In the genomic region with DNA sequence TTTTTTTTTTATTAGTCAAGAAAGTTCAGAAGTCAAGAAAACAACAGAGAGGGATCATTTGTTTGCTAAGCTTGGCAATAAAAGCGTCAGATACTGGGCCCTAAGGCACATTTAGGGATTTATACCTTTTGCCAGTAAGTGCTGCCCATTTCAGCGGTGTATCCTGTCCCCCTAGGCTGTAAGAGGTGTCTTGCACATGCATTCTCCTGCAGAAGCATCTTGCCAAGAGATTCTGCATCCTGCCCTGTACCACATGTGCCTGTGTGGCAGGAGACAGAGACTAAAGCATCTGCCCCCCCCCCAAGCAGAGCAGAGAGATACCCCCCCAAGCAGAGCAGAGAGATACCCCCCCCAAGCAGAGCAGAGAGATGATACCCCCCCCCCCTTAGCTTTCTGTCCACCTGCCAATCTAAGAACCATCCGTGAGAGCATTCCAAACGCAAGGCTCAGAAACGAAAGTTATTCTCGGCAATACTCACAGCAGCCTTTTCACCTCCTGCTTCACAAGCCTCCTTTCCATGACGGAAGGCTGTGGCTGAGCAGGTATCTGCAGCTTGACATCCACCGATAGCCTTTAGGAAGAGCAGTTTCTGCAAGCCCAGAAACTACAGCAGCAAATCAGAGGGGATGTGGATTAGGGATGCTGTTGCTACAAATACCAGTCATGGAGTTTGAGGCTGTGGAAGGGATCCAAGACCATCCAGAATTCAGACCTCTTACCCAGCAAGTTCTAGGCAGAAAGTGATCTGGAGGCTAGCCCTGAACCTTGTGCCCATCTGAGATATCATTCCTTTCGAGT, we compare ENCODE assay signal across 8 mouse cellular contexts. TPM values are rescaled to one million over a fixed set of nuclear protein-coding genes. Genes with fewer than 3 reads are reported as not detected.
DNase-seq lines count a peak whose midpoint lies in the region; ATAC-seq and TF ChIP-seq lines count a peak whose summit lies in the region.

A gene (minus strand): TSS at position 641 of the 799 bp plus-strand sequence.

- H3K9ac ChIP-seq in heart, postnatal 0 days (replicated peaks; ENCODE audit: low read depth, low read length) = no peak within 1 kb of the TSS
- H3K9ac ChIP-seq in heart, adult 2 months (ENCODE audit: low read depth, low read length) = no peak within 1 kb of the TSS
- H3K9ac ChIP-seq in midbrain, embryonic 11.5 days (ENCODE audit: low read length) = no peak within 1 kb of the TSS

- H3K79me2 ChIP-seq in heart, adult 2 months (replicated peaks; ENCODE audit: control insufficient read depth, insufficient read depth, low read length) = no peaks in the 10 kb centered on the region

- H3K9me3 ChIP-seq in heart, postnatal 0 days (replicated peaks; ENCODE audit: control insufficient read depth, low read length) = no peaks in the 10 kb centered on the region
- no peaks in the 10 kb centered on the region for H3K9me3 ChIP-seq in midbrain, embryonic 11.5 days (ENCODE audit: control insufficient read depth, low read length)

- H3K4me1 ChIP-seq in heart, postnatal 0 days (ENCODE audit: control insufficient read depth, insufficient read depth) = no peaks in the 10 kb centered on the region
- no peaks in the 10 kb centered on the region for H3K4me1 ChIP-seq in heart, adult 2 months (ENCODE audit: control insufficient read depth, insufficient read depth, low read length)
- H3K4me1 ChIP-seq in midbrain, embryonic 11.5 days (ENCODE audit: control insufficient read depth, insufficient read depth, low read length) = no peaks in the 10 kb centered on the region

- no peak for TF ChIP-seq CTCF in heart, postnatal 0 days (IDR thresholded peaks at IDR 0.05; ENCODE audit: low read depth)
- no peak for TF ChIP-seq CTCF in heart, adult 2 months (IDR thresholded peaks at IDR 0.05)
- no peak for TF ChIP-seq CTCF in brain, embryonic 14.5 days (IDR thresholded peaks at IDR 0.05; ENCODE audit: borderline replicate concordance, extremely low read depth, insufficient read depth, insufficient read length)

- ATAC-seq in heart, postnatal 0 days (ENCODE audit: insufficient read depth, low read depth) = no peak
- no peak for ATAC-seq in midbrain, embryonic 11.5 days (ENCODE audit: low FRiP score)

- peak within 1 kb of the TSS; percentile 42 for H3K4me2 ChIP-seq in heart, postnatal 0 days (ENCODE audit: low read depth, low read length)
- peak within 1 kb of the TSS; percentile 27; the same call in 1 of the 2 replicates for H3K4me2 ChIP-seq in midbrain, embryonic 11.5 days

- H3K4me3 ChIP-seq in heart, postnatal 0 days (ENCODE audit: low read depth, low read length) = peak within 1 kb of the TSS; percentile 15; the same call in 1 of the 2 replicates
- no peak within 1 kb of the TSS for H3K4me3 ChIP-seq in heart, adult 2 months
- no peak within 1 kb of the TSS for H3K4me3 ChIP-seq in midbrain, embryonic 11.5 days (ENCODE audit: low read depth, low read length)

- H3K27ac ChIP-seq in heart, postnatal 0 days (ENCODE audit: low read depth) = no peak within 1 kb of the TSS
- H3K27ac ChIP-seq in heart, adult 2 months = no peak within 1 kb of the TSS
- no peak within 1 kb of the TSS for H3K27ac ChIP-seq in midbrain, embryonic 11.5 days (ENCODE audit: low read depth, low read length)

- H3K36me3 ChIP-seq in heart, postnatal 0 days (replicated peaks; ENCODE audit: control insufficient read depth, insufficient read depth, low read length) = no peaks in the 10 kb centered on the region
- no peaks in the 10 kb centered on the region for H3K36me3 ChIP-seq in heart, adult 2 months (ENCODE audit: control insufficient read depth, insufficient read depth, low read length)
- H3K36me3 ChIP-seq in midbrain, embryonic 11.5 days (ENCODE audit: control insufficient read depth, insufficient read depth, low read length) = no peaks in the 10 kb centered on the region

- DNase-seq in heart, postnatal 0 days (ENCODE audit: low spot score) = no peak
- no peak for DNase-seq in heart, adult 2 months
- DNase-seq in brain, embryonic 14.5 days (ENCODE audit: low read depth) = peak; percentile 42
- DNase-seq in frontal cortex, adult 2 months (ENCODE audit: extremely low spot score in 1 of 2, low spot score in 1 of 2) = peak; percentile 12 to 55
- DNase-seq in midbrain, embryonic 11.5 days (ENCODE audit: low spot score, missing footprints) = peak; percentile 86
- DNase-seq in thymus, postnatal 25 days = no peak
- DNase-seq in yolk sac, embryonic 10.5 days (ENCODE audit: low spot score) = no peak
- no peak for DNase-seq in ovary, postnatal 14 days (ENCODE audit: low spot score)

- TF ChIP-seq POLR2A in heart, adult 2 months (IDR thresholded peaks at IDR 0.05; ENCODE audit: insufficient read depth, low read depth, low read length) = no peak
- TF ChIP-seq POLR2A in brain, embryonic 14.5 days (IDR thresholded peaks at IDR 0.05; ENCODE audit: borderline replicate concordance, extremely low read depth, insufficient read depth, insufficient read length, poor library complexity, severe bottlenecking) = no peak

- intact Hi-C loops in heart, adult 2 months (cut with DNase I) = no loop called here

- H3K27me3 ChIP-seq in heart, postnatal 0 days (ENCODE audit: control insufficient read depth, insufficient read depth, low read length) = no peaks in the 10 kb centered on the region
- no peaks in the 10 kb centered on the region for H3K27me3 ChIP-seq in heart, adult 2 months (ENCODE audit: control insufficient read depth, insufficient read depth, low read length)
- H3K27me3 ChIP-seq in midbrain, embryonic 11.5 days (ENCODE audit: control insufficient read depth, insufficient read depth, low read length) = no peaks in the 10 kb centered on the region

- TF ChIP-seq EP300 in heart, postnatal 0 days (IDR thresholded peaks at IDR 0.05; ENCODE audit: low read depth) = no peak
- no peak for TF ChIP-seq EP300 in heart, adult 2 months (IDR thresholded peaks at IDR 0.05; ENCODE audit: insufficient read depth, low read depth, low read length)

- WGBS in heart, postnatal 0 days = 24% methylated on average over 9 of the region's 9 CpGs
- WGBS in heart, adult 2 months = 23% methylated on average over 9 of the region's 9 CpGs
- 28% methylated on average over 9 of the region's 9 CpGs for WGBS in midbrain, embryonic 11.5 days

RNA-seq across cellular contexts. Expression of the gene that starts here (rescaled TPM):
- total RNA-seq in heart, postnatal 0 days (2014; rRNA removed; ENCODE audit: low replicate concordance) = not detected in 2 replicates
- 0.11 TPM in 1 of 2 replicates, not detected in the other for polyA plus RNA-seq in heart, postnatal 0 days (2015; fragmentation: Nextera tagmentation; extraction: Ambion mirVana)
- total RNA-seq in heart, adult 2 months (2021) = not detected
- polyA plus RNA-seq in heart, adult 2 months (2012; rRNA removed) = 0.12 TPM in 1 of 2 replicates, not detected in the other
- 0.34 and 0.49 TPM in 2 replicates for polyA plus RNA-seq in brain, embryonic 14.5 days (2012; rRNA removed)
- polyA plus RNA-seq in frontal cortex, adult 2 months (2012; rRNA removed) = 7.1 and 9.2 TPM in 2 replicates
- polyA plus RNA-seq in midbrain, embryonic 11.5 days (2014; fragmentation: Nextera tagmentation; extraction: Ambion mirVana) = 0.22 TPM in 1 of 2 replicates, not detected in the other

Comparison
In these comparisons a context has a peak if more than half of its experiments do, and no peak if none do; other contexts are left out.
1. Peak in DNase-seq in brain, embryonic 14.5 days; RNA of the gene not detected or under 1 TPM.
2. Peak in DNase-seq and H3K4me2 ChIP-seq in midbrain, embryonic 11.5 days; RNA of the gene not detected or under 1 TPM.
3. DNase-seq: peak in frontal cortex, adult 2 months (2 of 2); none in heart, postnatal 0 days (single experiment), heart, adult 2 months (0 of 2), thymus, postnatal 25 days (single experiment), yolk sac, embryonic 10.5 days (single experiment) and ovary, postnatal 14 days (single experiment).